In genomic region chr10:52417998-52418860, GRCm38 (mm10) we compare ENCODE assay signal across 7 mouse cellular contexts. TPM values are rescaled to one million over a fixed set of nuclear protein-coding genes. Genes with fewer than 3 reads are reported as not detected.
A peak's percentile ranks its signal among the peaks of the same experiment; 100 is the strongest.
DNase-seq lines count a peak whose midpoint lies in the region; ATAC-seq and TF ChIP-seq lines count a peak whose summit lies in the region.

No protein-coding gene starts in this region.

- no peak for DNase-seq in lung, postnatal 14 days
- DNase-seq in c-Kit-positive CD71-positive TER-119-negative erythroid progenitor cells, embryonic 14.5 days (ENCODE audit: low read depth): peak; percentile 22
- peak in 1 of 3 experiments; percentile 17 for DNase-seq in liver, embryonic 14.5 days (ENCODE audit: low read depth in 3 of 3, low spot score in 3 of 3)
- no peak for DNase-seq in ovary, postnatal 36 days (ENCODE audit: low spot score)

- peaks cover 2% of the 10 kb centered on the region; the same call in 1 of the 2 replicates for H3K36me3 ChIP-seq in lung, embryonic 16.5 days (ENCODE audit: control insufficient read depth, insufficient read depth, low read length)
- H3K36me3 ChIP-seq in heart, embryonic 16.5 days (ENCODE audit: control insufficient read depth, insufficient read depth): no peaks in the 10 kb centered on the region
- H3K36me3 ChIP-seq in liver, embryonic 14.5 days (replicated peaks; ENCODE audit: control insufficient read depth, insufficient read depth, low read depth): no peaks in the 10 kb centered on the region
- H3K36me3 ChIP-seq in small intestine, adult 2 months (ENCODE audit: control insufficient read depth, insufficient read depth, low read length): no peaks in the 10 kb centered on the region

- peak overlapping the region; percentile 95 for H3K9ac ChIP-seq in lung, embryonic 16.5 days (ENCODE audit: low read length)
- H3K9ac ChIP-seq in heart, embryonic 16.5 days (ENCODE audit: low read length): peak overlapping the region; percentile 93
- peak overlapping the region; percentile 75 for H3K9ac ChIP-seq in liver, embryonic 14.5 days (replicated peaks)

- peak overlapping the region; percentile 100 for H3K4me3 ChIP-seq in lung, embryonic 16.5 days (ENCODE audit: low read length)
- H3K4me3 ChIP-seq in heart, embryonic 16.5 days (ENCODE audit: low read length): peak overlapping the region; percentile 87
- H3K4me3 ChIP-seq in liver, embryonic 14.5 days (ENCODE audit: insufficient read depth in 1 of 2, low read depth in 2 of 2, low read length in 2 of 2): peak overlapping the region; percentile 83 to 87
- peak overlapping the region; percentile 96 for H3K4me3 ChIP-seq in small intestine, adult 2 months (ENCODE audit: low read depth, low read length)

- H3K4me1 ChIP-seq in lung, embryonic 16.5 days (replicated peaks; ENCODE audit: control insufficient read depth, insufficient read depth, low read length): peaks cover 16% of the 10 kb centered on the region
- peaks cover 30% of the 10 kb centered on the region for H3K4me1 ChIP-seq in heart, embryonic 16.5 days (ENCODE audit: control insufficient read depth, insufficient read depth, low read length)
- peaks cover 15 to 21% of the 10 kb centered on the region in 2 experiments for H3K4me1 ChIP-seq in liver, embryonic 14.5 days (replicated peaks; ENCODE audit: control insufficient read depth in 2 of 2, insufficient read depth in 2 of 2, low read length in 1 of 2)
- H3K4me1 ChIP-seq in small intestine, adult 2 months (ENCODE audit: control insufficient read depth, insufficient read depth, insufficient read length, low read length): peaks cover 12% of the 10 kb centered on the region

- ATAC-seq in lung, embryonic 16.5 days (ENCODE audit: low read depth): peak; percentile 18
- ATAC-seq in heart, embryonic 16.5 days (replicated peaks; ENCODE audit: extremely low read depth, insufficient read depth, low FRiP score): peak; percentile 41
- ATAC-seq in liver, embryonic 14.5 days (ENCODE audit: insufficient read depth): peak; percentile 29

- no peak for TF ChIP-seq CTCF in liver, embryonic 14.5 days (IDR thresholded peaks at IDR 0.05; ENCODE audit: low read depth)
- TF ChIP-seq CTCF in small intestine, adult 2 months (IDR thresholded peaks at IDR 0.05; ENCODE audit: extremely low read depth, insufficient read length, insufficient replicate concordance, low read depth, low read length): no peak

- H3K27ac ChIP-seq in lung, embryonic 16.5 days (ENCODE audit: low read length): peak overlapping the region; percentile 93
- peak overlapping the region; percentile 95 for H3K27ac ChIP-seq in heart, embryonic 16.5 days (ENCODE audit: low read length)
- H3K27ac ChIP-seq in liver, embryonic 14.5 days: peak overlapping the region; percentile 23; the same call in 1 of the 2 replicates
- peak overlapping the region; percentile 93 for H3K27ac ChIP-seq in small intestine, adult 2 months (ENCODE audit: insufficient read depth, low read depth, low read length)

- H3K9me3 ChIP-seq in lung, embryonic 16.5 days (ENCODE audit: control insufficient read depth, low read length): no peaks in the 10 kb centered on the region
- H3K9me3 ChIP-seq in heart, embryonic 16.5 days (replicated peaks; ENCODE audit: control insufficient read depth, low read length): no peaks in the 10 kb centered on the region
- no peaks in the 10 kb centered on the region for H3K9me3 ChIP-seq in liver, embryonic 14.5 days (ENCODE audit: control insufficient read depth, low read length)

- TF ChIP-seq EP300 in liver, embryonic 14.5 days (IDR thresholded peaks at IDR 0.05; ENCODE audit: low read depth): no peak

- H3K4me2 ChIP-seq in lung, embryonic 16.5 days (ENCODE audit: low read depth, low read length): peak overlapping the region; percentile 87
- H3K4me2 ChIP-seq in heart, embryonic 16.5 days (ENCODE audit: low read depth, low read length): peak overlapping the region; percentile 69
- H3K4me2 ChIP-seq in liver, embryonic 14.5 days (ENCODE audit: low read depth): peak overlapping the region; percentile 72

- WGBS in lung, embryonic 16.5 days: under 1% methylated on average over 39 of the region's 39 CpGs
- under 1% methylated on average over 39 of the region's 39 CpGs for WGBS in heart, embryonic 16.5 days
- WGBS in liver, embryonic 14.5 days (ENCODE audit: insufficient replicate concordance): under 1% methylated on average over 39 of the region's 39 CpGs
- 1% methylated on average over 39 of the region's 39 CpGs for WGBS in small intestine, adult 2 months

- no peak for TF ChIP-seq POLR2A in small intestine, adult 2 months (IDR thresholded peaks at IDR 0.05; ENCODE audit: low read depth, low read length)

- H3K27me3 ChIP-seq in lung, embryonic 16.5 days (ENCODE audit: control insufficient read depth, insufficient read depth, low read depth, low read length): no peaks in the 10 kb centered on the region
- no peaks in the 10 kb centered on the region for H3K27me3 ChIP-seq in heart, embryonic 16.5 days (ENCODE audit: control insufficient read depth, insufficient read depth, low read length)
- no peaks in the 10 kb centered on the region for H3K27me3 ChIP-seq in liver, embryonic 14.5 days (ENCODE audit: control insufficient read depth, insufficient read depth, low read length)
- no peaks in the 10 kb centered on the region for H3K27me3 ChIP-seq in small intestine, adult 2 months (ENCODE audit: control insufficient read depth, insufficient read depth, low read length)

RNA-seq across cellular contexts. Expression of gene Nus1, which starts 0.9 kb away (rescaled TPM):
- 7.9 and 10.3 TPM in 2 replicates for polyA plus RNA-seq in lung, embryonic 16.5 days (2015; fragmentation: Nextera tagmentation; extraction: Ambion mirVana)
- polyA plus RNA-seq in heart, embryonic 16.5 days (2015; fragmentation: Nextera tagmentation; extraction: Ambion mirVana): 8.3 and 8.4 TPM in 2 replicates
- polyA plus RNA-seq in liver, embryonic 14.5 days (2012; rRNA removed): 7.1 and 8.4 TPM in 2 replicates
- 4.9 and 5.1 TPM in 2 replicates for polyA plus RNA-seq in liver, embryonic 14.5 days (2014; fragmentation: Nextera tagmentation; extraction: Ambion mirVana)
- 19.0 and 25.2 TPM in 2 replicates for polyA plus RNA-seq in small intestine, adult 2 months (2012; rRNA removed)

RNA-seq across cellular contexts. Expression of gene Nepn, which starts 29.5 kb away (rescaled TPM):
- not detected in 2 replicates for polyA plus RNA-seq in lung, embryonic 16.5 days (2015; fragmentation: Nextera tagmentation; extraction: Ambion mirVana)
- polyA plus RNA-seq in heart, embryonic 16.5 days (2015; fragmentation: Nextera tagmentation; extraction: Ambion mirVana): not detected in 2 replicates
- polyA plus RNA-seq in liver, embryonic 14.5 days (2012; rRNA removed): 0.01 TPM in 1 of 2 replicates, not detected in the other
- 0.10 TPM in 1 of 2 replicates, not detected in the other for polyA plus RNA-seq in liver, embryonic 14.5 days (2014; fragmentation: Nextera tagmentation; extraction: Ambion mirVana)
- polyA plus RNA-seq in small intestine, adult 2 months (2012; rRNA removed): not detected in 2 replicates

RNA-seq across cellular contexts. Expression of gene Gopc, which starts 36.3 kb away (rescaled TPM):
- polyA plus RNA-seq in lung, embryonic 16.5 days (2015; fragmentation: Nextera tagmentation; extraction: Ambion mirVana): 19.8 and 20.2 TPM in 2 replicates
- 13.7 and 14.3 TPM in 2 replicates for polyA plus RNA-seq in heart, embryonic 16.5 days (2015; fragmentation: Nextera tagmentation; extraction: Ambion mirVana)
- polyA plus RNA-seq in liver, embryonic 14.5 days (2012; rRNA removed): 1.8 and 3.0 TPM in 2 replicates
- 2.8 and 4.0 TPM in 2 replicates for polyA plus RNA-seq in liver, embryonic 14.5 days (2014; fragmentation: Nextera tagmentation; extraction: Ambion mirVana)
- polyA plus RNA-seq in small intestine, adult 2 months (2012; rRNA removed): 1.6 and 2.6 TPM in 2 replicates

RNA-seq across cellular contexts. Expression of gene Gm26741, which starts 59.7 kb away (rescaled TPM):
- polyA plus RNA-seq in lung, embryonic 16.5 days (2015; fragmentation: Nextera tagmentation; extraction: Ambion mirVana): not detected in 2 replicates
- not detected in 2 replicates for polyA plus RNA-seq in heart, embryonic 16.5 days (2015; fragmentation: Nextera tagmentation; extraction: Ambion mirVana)
- not detected in 2 replicates for polyA plus RNA-seq in liver, embryonic 14.5 days (2012; rRNA removed)
- not detected in 2 replicates for polyA plus RNA-seq in liver, embryonic 14.5 days (2014; fragmentation: Nextera tagmentation; extraction: Ambion mirVana)
- polyA plus RNA-seq in small intestine, adult 2 months (2012; rRNA removed): not detected in 2 replicates

Comparison
In these comparisons a context has a peak if more than half of its experiments do, and no peak if none do; other contexts are left out.
1. H3K27ac ChIP-seq: peak in every context shown above with its lines; median percentile 95 in heart, embryonic 16.5 days; 93 in lung, embryonic 16.5 days; 93 in small intestine, adult 2 months; 23 in liver, embryonic 14.5 days.